Mouse (Mus musculus) small intestine, adult 2 months (tissue): Measurements from ENCODE around the gene Dclk1.

Experiments
- CTCF ChIP-seq: fragments of 200-500 bp; IDR thresholded peaks from 2 replicates; pipeline ENCODE4 v1.5.1; 2012; ENCODE audit warnings: low read depth, mild to moderate bottlenecking, control low read depth, inconsistent platforms, low read length, moderate library complexity, mixed read lengths; ENCODE audit not compliant: insufficient replicate concordance, insufficient read length; ENCODE audit errors: extremely low read depth
- POLR2A ChIP-seq: fragments of 200-500 bp; IDR thresholded peaks from 2 replicates; pipeline ENCODE4 v1.6.1; 2012; ENCODE audit warnings: low read depth, mild to moderate bottlenecking, control low read depth, inconsistent platforms, low read length, moderate library complexity

DNA sequence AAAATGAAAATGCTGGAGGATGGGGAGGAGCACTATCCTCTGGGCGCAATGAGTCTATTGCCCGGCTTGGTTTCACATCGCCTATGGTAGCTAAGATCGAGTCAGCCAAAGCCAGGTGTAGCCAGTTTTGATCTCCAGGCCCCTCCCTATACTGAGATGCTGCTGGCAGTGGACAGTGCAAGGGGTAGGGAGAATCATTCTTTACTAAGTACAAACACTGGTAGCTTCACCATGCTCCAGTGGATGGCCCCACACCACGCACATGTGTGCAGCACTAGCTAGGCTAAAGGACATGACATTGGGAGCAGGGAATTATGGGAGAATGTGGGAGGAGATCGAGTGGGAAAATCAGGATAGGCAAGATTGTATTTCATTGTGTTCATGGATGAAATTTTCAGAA is 176.7 kb downstream of the Dclk1 start:
- TF ChIP-seq POLR2A = no peak
- TF ChIP-seq CTCF = no peak
